Mouse (Mus musculus) layer of hippocampus, adult 9-10 months (tissue): ENCODE measurements around the gene Gm10322.

Experiments used
- DNase-seq: peaks from one replicate; pipeline ENCODE4 v3.0.0; 2022; ENCODE audit warnings: low spot score

The Gm10322 gene

DNA sequence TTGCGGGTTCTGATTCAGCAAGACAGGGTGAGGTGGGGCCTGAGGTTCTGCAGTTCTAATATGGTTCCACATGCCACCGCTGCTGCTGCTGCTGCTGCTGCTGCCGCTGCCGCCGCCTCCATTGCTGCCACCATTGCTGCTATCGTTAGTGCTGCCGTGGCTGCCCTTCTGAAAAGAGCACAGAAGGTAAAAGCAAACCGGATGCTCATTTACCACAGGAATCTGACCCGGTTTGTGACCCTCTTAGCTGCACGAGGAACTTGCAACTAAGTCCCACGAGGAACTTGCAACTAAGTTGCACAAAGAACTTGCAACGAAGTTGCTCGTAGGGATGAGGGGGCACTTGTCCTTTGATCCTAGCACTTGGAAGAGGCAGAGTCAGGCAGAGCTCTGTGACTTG is 40.9 kb downstream of the Gm10322 start:
- DNase-seq, result no peak

GRCm38 (mm10) chr10:59664765-59665164 is 48.9 kb downstream of the Gm10322 start:
- no peak for DNase-seq

DNA sequence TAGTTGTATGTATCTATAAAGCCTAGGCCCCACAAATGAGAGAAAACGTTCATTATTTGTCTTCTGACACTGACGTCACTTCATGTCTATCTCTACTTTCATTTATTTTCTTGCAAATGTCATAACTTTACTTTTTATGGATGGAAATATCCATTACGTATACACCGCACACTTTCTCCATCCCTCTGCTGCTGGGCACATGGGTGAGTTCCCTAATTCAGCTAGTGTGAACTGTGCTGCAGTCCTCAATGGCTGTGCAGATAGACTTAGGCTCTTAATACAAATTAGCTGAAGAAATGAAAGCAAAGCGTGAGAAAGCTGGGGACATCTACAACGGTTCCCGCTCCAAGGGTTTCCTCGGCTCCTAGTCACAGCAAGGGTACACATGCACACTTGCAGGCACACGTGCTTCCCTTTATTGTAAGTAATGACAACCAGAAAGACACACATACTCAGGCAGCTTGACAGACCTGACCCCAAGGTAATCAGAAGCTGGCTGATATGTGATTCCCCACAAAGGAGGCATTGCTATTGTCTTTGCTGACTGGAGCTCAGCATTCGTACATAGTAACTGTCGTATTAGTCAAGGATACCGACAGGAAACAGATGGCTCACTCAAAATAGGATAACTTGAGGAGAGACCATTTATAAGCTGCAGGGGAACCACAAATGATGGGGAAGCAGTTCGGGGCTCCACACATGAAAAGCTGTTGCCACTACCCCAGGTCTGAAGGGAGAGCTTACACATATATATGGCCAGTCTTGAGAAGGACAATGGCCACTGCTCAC is 49.8 kb downstream of the Gm10322 start:
- DNase-seq, result peak; percentile 2
